Mouse (Mus musculus): ENCODE results near the gene Zc3h12a.

The Zc3h12a gene

DNA sequence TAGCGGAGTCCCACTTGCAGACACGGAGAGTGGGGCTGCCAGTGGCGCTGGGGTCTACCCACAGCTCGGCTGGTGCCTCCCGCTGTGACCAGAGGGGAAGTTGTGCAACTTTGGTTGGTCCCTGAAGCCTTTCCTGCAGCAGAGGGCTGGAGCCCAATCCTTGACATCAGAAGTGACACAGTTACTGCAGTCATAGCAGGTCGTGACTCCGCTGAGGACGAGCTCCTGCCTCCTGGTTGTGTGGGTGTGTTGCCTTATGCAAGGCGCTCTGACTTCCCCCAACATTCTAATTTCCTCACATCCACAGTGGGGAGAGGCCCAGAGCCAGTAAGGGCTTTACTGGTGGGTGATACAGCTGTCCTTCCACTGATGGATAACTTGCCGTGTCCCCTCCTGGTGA is 17.6 kb upstream of the Zc3h12a start:
- no peak for DNase-seq (ENCODE audit: low read depth, low spot score)

DNA sequence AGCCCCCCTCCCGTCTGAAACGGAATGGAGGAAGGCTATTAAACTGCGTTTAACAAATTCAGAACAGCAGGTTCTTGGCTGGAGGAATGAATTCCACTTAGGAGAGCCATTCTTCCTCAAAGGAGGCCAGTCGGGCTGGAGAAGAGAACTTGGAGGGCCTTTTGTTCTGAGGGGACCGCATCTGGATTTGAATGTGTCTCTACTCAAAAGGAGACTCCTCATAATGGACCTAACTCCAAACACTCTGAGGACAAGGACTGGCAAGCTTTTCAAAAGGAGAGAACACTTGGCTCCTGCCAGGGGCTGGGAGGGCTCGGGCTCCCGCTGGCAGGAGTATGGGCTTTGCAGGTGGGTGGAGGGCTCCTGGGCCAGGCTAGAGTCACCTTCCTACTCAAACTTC is 17.0 kb upstream of the Zc3h12a start:
- no peak for DNase-seq (ENCODE audit: low read depth, low spot score)

DNA sequence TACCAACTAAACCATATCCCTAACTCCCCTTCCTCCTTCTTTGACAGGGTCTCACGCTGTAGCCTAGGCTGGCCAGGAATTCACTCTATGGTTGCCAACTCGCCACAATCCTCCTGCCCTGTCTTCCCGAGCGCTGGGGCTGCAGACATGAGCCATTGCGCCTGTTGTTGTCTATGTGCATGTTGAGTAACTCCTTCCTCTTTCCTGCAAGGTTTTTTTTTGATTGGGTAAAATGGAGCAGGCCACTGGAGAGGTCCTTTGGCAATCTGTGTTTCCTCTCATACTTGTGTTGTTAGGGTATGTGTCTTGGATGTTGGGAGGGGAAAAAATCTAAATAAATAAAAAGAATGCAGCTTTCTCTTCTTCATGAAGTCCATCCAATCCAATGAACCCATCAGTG is 16.6 kb upstream of the Zc3h12a start:
- no peak for DNase-seq (ENCODE audit: low read depth, low spot score)

DNA sequence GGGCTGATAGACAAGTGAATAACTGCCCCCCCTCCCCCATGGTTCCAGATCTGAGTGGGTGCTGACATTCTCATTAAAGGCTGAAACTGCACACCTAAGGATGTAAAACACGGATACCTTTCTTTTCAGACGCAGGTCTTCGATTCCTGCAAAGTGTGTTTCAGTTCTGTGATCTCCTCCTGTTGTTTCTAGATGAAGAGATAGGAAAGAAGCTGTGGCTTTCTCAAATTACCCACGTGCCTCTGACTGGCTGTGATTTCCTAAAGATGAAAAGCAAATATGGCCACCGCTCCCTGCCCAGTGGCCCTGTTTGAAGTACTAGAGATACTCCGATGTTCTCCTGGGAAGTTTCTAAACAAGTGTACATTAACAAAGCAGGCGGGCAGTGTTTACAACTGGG is 10.7 kb upstream of the Zc3h12a start:
- DNase-seq (ENCODE audit: low read depth, low spot score), result no peak

DNA sequence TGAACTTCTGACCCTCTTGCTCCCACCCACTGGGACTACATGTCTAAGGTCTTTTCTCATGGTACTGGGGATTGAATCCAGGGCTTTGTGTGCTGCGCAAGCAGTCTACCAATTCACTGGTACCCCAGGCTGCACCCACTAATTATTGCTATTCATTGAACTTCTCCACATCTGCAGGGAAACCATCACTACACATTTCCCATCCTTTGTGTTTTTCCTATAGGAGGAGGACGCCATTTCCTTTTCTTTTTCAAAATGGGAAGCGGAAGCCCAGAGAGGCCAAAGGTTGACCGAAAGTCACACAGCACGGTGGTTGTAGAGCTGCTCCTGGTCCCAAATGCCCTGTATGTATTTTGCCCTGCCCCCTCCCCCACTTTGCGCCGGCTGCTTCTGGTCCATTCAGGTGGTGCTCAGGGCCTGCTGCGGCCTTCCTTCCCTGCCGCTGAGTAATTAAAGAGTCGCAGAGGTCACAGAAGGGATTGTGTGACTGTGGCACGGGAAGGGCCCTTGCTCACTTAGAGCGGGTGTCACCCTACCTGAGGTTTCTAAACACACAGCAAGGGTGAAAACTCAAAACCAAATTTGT is 8.8 kb upstream of the Zc3h12a start:
- no peak for DNase-seq (ENCODE audit: low read depth, low spot score)

DNA sequence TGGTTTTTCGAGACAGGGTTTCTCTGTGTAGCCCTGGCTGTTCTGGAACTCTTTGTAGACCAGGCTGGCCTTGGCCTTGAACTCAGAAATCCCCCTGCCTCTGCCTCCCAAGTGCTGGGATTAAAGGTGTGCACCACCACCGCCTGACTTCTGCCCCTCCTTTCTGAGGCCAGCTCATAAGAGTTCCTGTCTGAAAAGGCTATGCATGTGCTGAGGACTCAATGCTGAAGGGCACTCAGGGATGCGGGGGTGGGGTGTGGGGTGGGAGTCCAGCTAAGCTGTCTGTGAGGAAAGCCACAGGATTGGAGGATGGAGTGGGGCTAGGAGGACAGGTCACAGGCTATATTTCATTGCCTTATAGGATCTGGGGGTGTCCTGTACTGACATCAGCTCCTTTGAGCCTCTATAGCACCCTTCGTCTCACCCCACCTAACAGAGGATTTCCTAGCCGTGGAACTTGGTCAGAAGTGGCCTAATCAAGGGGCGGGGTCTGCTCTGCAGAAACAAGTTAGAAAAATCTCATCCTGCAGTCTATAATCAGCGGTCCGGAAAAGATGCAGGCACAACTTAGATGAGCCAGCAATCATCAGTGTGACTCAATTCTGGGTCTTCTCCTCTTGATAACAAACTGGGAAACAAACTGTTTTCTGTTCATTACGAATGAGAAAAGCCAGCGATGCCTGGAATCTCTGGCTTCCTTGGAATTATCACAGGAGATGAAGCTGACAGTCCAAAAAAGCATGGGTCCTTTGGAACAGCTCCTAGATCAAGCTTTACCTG is 7.6 kb upstream of the Zc3h12a start:
- DNase-seq (ENCODE audit: low read depth, low spot score), result no peak

DNA sequence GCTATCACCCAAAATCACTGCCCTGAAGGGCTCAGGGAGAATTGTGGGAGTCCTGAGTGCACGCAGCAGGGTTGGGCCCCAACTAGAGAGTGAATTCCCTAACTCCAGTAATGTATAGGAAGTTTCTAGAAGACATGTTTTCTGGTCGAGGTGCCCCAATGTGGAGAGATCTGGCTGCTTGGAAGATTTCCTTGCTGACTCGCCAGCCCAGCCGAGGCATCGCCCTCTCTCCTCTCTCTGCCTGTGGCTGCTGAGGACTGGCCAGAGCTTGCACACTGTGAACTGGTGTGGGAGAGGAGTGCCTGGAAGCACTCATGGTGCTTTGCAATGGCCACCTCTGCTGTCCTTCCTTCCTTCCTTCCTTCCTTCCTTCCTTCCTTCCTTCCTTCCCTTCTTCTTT is 7.0 kb upstream of the Zc3h12a start:
- peak; percentile 51 for DNase-seq (ENCODE audit: low read depth, low spot score)

DNA sequence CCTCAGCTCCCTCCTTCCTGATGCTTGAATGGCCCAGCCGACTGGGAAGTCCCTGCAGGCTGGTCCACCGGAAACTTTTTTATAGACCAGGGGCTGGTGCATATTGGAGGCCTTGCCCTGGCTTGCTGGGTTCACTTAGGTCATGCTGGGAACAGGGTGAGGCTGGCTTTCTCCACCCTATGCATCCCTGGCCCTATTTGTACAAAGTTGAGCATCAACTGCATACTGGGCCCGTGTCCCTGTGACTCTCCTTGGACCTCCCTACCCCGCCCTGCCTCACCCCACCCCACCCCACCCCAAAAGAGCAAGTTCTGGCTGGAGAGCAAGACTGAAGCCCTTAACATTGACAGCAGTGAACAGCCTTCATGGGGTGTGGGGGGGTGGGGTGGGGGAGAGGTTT is 6.6 kb upstream of the Zc3h12a start:
- no peak for DNase-seq (ENCODE audit: low read depth, low spot score)

DNA sequence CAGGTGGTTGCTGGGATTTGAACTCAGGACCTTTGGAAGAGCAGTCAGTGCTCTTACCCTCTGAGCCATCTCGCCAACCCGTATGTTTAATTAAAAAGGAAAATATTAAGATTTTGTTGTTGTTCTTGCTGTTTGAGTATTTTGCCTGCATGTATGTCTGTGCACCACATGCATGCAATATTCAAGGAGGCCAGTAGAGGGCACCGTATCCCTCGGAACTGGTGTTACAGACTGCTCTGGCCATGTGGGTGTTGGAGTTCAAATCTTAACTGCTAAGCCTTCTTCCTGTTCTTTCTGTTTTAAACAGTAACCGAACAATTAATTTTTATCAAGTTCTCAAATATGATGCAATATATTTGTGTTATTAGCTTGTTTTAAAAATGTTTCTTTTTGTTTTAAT is 4.8 kb upstream of the Zc3h12a start:
- DNase-seq (ENCODE audit: low read depth, low spot score), result peak; percentile 88

DNA sequence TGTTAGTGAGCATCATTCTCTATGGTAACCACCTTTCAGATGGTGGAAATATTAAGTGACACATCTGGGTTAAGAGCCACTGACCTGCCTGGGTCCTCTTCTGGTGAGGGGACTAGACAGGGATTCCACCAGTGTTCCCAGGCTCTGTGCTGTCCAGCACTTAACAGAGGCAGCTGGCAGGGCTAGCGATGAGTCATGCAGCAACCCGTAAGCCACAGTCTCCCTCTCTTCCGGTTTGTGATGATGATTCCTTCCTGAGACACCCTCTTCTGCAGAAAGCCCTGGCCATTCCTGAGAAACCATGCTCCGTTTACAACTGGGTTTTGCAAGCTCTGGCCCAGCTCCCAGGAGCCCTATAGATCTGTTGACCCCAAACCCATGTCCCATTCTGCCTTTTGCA is 3.9 kb upstream of the Zc3h12a start:
- DNase-seq (ENCODE audit: low read depth, low spot score), result peak; percentile 96

DNA sequence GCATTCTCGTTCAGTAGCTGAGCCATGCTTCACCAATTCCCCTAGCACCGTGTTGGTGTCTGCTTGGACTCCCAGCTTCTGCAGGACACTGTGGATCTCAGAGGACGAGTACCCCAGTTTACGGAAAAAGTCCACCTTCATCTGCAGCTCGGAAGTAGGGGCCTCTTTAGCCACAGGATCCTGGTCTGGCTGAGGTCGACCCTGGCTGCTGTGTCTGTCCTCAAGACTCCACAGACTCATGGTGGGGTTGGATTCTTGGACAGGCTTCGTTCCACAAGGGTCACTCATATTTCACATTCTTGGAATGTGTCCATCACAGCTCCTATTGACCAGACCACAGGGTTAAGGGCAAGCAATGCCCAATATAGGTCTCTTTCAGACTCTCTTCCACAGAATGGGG is 879 bp downstream of the Zc3h12a start:
- no peak for DNase-seq (ENCODE audit: low read depth, low spot score)

DNA sequence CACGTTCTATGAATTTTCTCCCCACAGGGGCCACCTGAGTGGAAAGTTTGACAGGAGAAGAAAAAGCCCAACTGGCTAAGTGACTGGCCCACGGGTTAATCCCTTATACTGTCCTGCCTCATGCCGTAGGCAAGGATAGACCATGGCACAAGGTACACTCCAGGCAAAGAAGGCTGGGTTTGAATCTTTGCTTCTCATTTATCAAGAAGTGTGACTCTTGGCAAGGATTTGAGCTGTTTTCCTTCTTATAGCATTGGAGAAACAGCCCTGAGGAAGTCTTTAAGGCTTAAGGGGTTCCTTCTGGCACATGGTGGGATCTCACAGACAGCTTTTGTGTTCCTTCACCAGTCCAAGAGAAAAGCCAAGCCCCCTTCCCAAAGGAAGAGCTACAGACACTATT is 1.5 kb downstream of the Zc3h12a start:
- no peak for DNase-seq (ENCODE audit: low read depth, low spot score)

DNA sequence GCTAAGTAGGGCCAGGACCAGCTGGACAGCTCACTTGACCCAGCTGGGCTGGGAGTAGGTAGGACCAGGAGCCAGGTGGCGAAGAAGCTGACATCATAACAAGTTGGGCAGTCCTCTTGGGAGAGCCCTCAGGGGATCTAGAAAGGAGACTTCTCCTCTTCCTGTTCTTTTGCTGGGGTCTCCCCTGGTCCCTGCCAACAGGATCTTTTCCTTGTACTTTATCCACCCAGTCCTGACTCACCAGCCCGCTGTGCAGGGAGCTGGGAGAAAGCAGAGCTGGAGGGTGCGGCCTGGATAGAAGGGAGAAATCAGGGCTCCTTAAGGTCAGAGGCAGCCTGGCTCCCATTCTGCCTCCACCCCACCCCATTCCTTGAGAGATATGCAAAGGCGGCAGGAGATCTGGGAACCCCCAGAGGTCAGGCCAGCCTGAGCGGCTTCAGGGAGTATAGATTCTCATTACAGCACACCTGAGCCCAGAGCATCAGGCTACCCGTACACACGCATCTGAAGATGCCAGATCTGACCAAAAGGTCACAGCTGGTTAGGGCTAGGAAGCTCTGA is 2.2 kb downstream of the Zc3h12a start:
- DNase-seq (ENCODE audit: low read depth, low spot score), result peak; percentile 65

DNA sequence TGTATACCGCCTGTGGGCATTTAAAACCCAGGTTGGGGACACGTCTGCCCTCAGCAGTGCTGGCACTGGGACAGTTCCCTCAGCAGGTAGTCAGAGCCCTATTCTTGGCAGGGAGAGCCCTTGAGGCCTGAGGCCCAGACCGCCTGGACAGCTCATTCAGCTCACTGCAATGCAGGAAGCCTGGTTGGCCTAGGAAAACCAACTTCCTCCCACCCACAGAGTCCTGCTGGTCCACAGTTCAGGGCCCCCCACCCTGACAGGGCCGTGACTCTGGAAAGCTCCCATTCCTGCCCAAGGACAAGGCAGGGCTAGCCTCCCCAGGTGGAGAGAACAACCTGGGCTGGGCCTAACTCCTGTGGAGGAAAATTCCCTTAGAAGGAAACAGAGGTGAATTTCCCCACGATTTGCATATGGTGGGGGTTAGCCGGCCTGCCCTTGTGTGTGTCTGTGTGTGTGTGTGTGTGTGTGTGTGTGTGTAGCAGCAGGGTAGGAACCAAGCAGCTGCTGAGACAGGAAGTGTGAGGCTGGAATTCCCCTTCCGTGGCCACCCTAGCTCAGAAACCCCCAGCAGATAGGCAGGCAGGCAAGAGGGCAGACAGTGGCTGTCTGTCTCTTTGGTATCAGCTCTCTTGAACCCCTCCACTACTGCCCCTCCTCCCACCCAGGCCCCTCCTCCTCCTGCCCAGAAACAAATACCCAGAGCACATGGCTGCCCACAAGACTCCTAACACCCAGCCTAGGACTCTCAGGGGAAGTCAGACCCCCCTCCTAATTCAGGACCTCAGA is 3.0 kb downstream of the Zc3h12a start:
- DNase-seq (ENCODE audit: low read depth, low spot score), result peak; percentile 75

DNA sequence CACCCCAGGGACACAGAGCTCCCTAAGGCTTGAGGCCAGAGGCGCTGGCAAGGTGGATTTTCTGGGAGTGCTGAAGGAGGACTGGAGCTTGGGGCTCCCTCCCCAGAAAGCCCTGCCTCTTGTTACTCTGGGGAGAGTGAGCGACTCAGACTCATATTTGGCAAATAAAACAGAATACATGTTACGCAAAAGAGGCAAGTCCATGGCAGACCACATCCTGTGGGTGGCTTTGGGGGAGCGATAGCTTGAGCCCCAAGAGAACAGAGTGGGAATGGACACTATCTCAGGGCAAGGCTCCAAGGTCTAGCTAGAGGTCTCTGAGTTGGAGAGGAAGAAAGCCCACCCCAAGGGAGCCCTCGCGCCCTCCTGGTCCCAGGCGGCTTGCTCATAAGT is 4.4 kb downstream of the Zc3h12a start:
- peak; percentile 80 for DNase-seq (ENCODE audit: low read depth, low spot score)

DNA sequence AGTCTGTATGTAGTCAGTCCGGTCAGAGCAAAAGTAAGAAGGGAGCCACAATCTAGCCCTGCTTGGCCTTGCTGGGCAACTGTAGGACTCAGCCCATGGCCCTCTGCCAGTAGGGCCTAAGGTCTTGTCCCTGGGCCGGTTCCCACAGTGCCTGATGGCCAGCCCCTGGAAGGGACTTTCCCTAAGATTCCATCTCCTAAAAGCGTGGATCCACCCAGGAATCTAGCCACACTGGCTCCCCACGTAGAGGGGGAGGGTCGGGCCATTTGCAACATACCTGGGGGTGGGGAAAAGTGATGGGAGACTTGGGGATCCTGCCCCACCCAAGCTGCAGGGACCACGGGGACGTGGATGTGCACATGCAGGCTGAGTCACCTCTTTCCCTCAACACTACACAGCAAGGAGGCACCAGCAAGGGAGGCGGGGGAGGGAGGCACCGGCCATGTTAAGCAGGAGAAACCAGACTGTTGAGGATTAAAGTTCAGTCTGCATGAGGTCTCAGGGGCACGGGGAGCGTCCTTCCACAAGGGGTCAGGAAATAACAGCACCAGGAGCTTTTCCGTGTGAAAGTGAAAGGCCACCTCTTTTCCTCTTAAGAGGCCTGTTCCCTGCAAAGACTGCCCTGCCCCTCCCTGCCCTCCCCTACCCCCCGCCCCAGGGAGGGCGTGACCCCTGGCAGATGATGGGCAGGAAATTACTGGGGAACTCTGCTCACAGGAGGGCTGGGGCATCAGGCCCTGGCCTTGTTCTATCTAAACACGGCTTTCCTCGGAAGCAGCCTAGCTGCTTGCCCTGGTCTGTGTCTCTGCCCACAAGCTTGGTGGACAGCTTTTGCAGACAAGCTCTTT is 5.0 kb downstream of the Zc3h12a start:
- peak; percentile 91 for DNase-seq (ENCODE audit: low read depth, low spot score)

DNA sequence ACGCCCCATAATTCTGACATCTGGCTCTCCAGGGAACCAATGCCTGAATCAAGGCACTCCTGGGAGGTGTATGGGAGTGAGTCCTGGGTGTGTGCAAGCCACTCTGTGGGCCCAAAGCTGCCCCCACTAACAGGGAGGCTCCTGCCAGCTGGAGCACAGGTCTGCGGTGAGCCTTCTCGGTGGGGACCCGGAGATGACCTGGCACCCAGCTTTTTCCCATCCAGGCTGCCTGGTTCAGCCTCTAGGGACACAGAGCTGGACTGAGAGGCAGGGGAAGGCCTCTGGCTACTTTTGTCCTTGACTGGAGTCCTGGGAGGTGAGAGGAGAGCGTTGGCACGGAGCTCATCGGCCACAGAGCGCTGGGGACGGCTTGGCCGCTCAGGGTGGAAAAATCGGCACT is 7.9 kb downstream of the Zc3h12a start:
- no peak for DNase-seq (ENCODE audit: low read depth, low spot score)

DNA sequence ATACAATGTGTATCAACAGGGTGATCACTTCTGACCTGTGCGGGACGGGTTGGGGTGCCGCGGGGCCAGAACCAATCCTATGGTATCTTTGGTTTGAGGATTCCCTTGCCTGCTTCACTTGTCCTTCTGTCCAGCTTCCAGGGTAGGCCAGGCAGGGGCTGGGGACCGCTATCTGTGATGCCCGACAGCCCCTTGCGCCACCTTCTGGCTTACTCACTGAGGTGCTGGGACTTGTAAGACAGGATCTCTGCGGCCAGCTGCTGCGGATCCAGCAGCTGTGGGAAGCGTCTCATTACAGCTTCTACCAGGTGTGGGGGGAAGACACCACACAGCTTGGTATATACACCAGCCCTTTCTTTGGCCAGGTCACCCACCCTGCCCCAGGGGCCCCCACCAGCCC is 8.6 kb downstream of the Zc3h12a start:
- DNase-seq (ENCODE audit: low read depth, low spot score), result no peak

DNA sequence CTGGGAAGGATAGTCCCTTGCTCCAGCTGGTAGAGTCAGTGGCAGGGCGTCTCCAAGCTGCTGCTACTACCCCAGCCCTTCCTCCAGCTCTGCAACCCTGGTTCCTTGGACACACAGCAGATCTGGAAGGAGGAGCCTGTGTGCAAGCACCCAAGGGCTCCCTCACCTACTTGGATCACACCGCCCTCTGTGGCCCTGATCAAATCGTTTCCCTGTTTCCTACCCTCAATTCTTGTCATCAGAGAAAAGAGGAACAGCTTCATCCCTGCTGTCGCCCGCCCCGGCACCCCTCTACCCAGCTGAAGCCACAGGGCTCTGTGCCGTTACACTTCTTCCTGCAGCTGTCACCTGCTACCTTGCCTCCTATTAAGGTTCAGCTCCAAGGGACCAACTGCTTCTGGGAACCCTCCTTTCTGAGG is 9.7 kb downstream of the Zc3h12a start:
- no peak for DNase-seq (ENCODE audit: low read depth, low spot score)

DNA sequence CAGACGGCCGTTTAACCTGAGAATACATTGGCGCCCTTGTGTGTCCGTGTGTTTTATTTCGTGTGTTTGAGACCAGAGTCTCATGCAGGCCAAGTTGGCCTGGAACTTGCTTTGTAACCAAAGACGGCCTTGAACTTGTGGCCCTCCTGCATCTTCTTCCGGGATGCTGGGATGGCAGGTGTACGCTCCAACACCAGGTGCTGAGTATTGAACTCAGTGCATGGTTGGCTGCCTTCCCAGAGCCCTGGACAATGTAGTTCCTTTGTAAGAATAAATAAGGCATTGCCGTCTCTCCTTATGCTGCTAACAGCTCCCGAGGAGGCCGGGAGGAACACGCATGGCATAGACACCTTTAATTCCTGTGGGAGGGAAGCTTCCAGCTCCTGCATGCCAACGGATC is 10.7 kb downstream of the Zc3h12a start:
- DNase-seq (ENCODE audit: low read depth, low spot score), result peak; percentile 29

DNA sequence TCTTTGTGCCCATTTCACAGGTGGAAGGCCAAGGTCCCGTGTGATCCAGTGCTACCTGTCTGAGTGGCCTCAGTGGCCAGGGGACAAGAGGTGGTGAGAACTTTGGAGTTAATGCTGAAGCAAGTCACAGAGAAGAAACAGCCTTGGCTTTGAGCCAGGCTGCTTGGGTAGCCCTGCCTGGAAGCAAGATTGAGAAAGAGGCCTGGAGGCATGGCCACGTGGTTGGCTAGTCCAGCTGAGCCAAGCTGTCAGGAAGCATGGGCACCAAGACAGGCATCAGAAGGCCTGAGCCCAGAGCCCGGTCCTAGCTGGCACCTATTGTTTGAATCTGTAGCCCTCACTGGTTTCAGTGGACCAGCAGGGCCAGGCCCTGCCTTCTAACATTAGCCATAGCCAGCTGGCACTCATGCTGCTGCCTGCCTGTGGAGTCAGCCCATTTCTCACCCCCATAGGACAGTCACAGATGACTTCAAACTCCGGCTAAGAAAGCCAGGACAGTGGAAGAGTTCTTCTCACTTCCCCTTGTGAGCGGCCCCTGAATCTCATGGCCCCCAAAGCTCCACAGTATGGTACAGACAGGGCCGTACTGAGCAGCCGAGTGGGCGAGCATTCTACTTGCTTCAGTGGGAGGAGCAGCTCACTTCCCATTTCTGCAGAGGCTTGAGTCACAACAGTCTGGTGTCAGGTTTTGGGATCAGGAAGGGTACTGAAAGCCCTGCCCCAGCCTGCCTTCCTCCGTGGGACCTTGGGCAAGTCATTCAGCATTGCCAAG is 11.4 kb downstream of the Zc3h12a start:
- DNase-seq (ENCODE audit: low read depth, low spot score), result peak; percentile 89

Measured in 3T3-L1 (cell line).